30 mouse cellular contexts compared by ENCODE assay signal in the genomic region with DNA sequence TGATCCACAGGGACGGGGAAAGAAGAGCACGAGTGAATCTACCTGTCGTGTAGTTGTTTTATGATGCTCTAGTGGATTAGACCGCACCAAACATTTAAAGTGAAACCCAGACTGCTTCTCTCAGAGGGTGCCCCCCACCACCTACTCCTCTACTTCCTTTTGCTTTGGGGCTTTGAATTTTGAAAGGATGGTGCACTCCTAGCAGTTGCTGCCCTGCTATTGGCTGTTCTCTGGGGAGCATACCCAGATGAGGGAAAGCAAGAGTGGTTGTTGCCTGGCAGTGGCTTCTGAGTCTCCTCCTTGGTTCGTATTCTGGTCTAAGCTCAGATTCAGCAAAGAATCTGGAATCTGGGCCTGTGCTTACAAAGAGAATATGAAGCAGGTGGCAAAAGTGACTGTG.
A peak's percentile ranks its signal among the peaks of the same experiment; 100 is the strongest.
DNase-seq lines count a peak whose midpoint lies in the region; ATAC-seq lines count a peak whose summit lies in the region.
"Had no signal": no experiment of that assay in that cellular context is flagged by ENCODE, and none has a peak within 500 bp of the region (broad histone marks: within the 10 kb centered on the region; RNA-seq: fewer than 3 reads in every experiment).

No protein-coding gene starts in this region.

- no peaks in the 10 kb centered on the region for H3K27me3 ChIP-seq in heart, embryonic 11.5 days (ENCODE audit: control insufficient read depth, insufficient read depth, low read length)
- no peaks in the 10 kb centered on the region for H3K27me3 ChIP-seq in heart, embryonic 12.5 days (replicated peaks)
- no peaks in the 10 kb centered on the region for H3K27me3 ChIP-seq in forebrain, embryonic 11.5 days (ENCODE audit: control insufficient read depth, insufficient read depth, low read length)
- H3K27me3 ChIP-seq in kidney, embryonic 14.5 days (ENCODE audit: control insufficient read depth, insufficient read depth, low read length): no peaks in the 10 kb centered on the region
- H3K27me3 ChIP-seq: embryonic facial prominence, embryonic 12.5 days; forebrain, embryonic 12.5 days; limb, embryonic 15.5 days; lung, embryonic 15.5 days; neural tube, embryonic 15.5 days; stomach, embryonic 15.5 days had no signal

- H3K4me1 ChIP-seq in heart, embryonic 11.5 days (ENCODE audit: control insufficient read depth, insufficient read depth, low read length): no peaks in the 10 kb centered on the region
- no peaks in the 10 kb centered on the region for H3K4me1 ChIP-seq in heart, embryonic 12.5 days (replicated peaks)
- H3K4me1 ChIP-seq in forebrain, embryonic 11.5 days (replicated peaks; ENCODE audit: control insufficient read depth, insufficient read depth, low read length): no peaks in the 10 kb centered on the region
- H3K4me1 ChIP-seq in kidney, embryonic 14.5 days (ENCODE audit: control insufficient read depth, insufficient read depth, low read length): no peaks in the 10 kb centered on the region
- H3K4me1 ChIP-seq: embryonic facial prominence, embryonic 12.5 days; forebrain, embryonic 12.5 days; hindbrain, embryonic 10.5 days; limb, embryonic 15.5 days; lung, embryonic 15.5 days; midbrain, embryonic 10.5 days; neural tube, embryonic 15.5 days; stomach, embryonic 15.5 days had no signal

- H3K27ac ChIP-seq in heart, embryonic 11.5 days (ENCODE audit: low read depth, low read length): no peak overlapping the region
- H3K27ac ChIP-seq in heart, embryonic 12.5 days (ENCODE audit: poor library complexity, severe bottlenecking): no peak overlapping the region
- no peak overlapping the region for H3K27ac ChIP-seq in forebrain, embryonic 11.5 days (ENCODE audit: low read depth, low read length)
- no peak overlapping the region for H3K27ac ChIP-seq in kidney, embryonic 14.5 days (ENCODE audit: low read depth, low read length)
- H3K27ac ChIP-seq: embryonic facial prominence, embryonic 12.5 days; forebrain, embryonic 12.5 days; hindbrain, embryonic 10.5 days; limb, embryonic 15.5 days; liver, embryonic 14.5 days; lung, embryonic 15.5 days; macrophage; midbrain, embryonic 10.5 days; neural tube, embryonic 15.5 days; stomach, embryonic 15.5 days had no signal

- WGBS in heart, embryonic 11.5 days (ENCODE audit: insufficient replicate concordance): 74% methylated on average over 5 of the region's 5 CpGs
- WGBS in heart, embryonic 12.5 days: 66% methylated on average over 5 of the region's 5 CpGs
- WGBS in forebrain, embryonic 11.5 days: 83% methylated on average over 5 of the region's 5 CpGs
- WGBS in kidney, embryonic 14.5 days: 65% methylated on average over 5 of the region's 5 CpGs

- peak; percentile 43 to 64 for DNase-seq in thymus, postnatal 10 days (ENCODE audit: low spot score in 2 of 2)
- DNase-seq in forebrain, embryonic 11.5 days (ENCODE audit: low spot score): no peak
- DNase-seq in left cerebral cortex, adult 8-10 months (ENCODE audit: low spot score in 2 of 2): no peak
- no peak for DNase-seq in lung, postnatal 10 days
- DNase-seq: adrenal gland, postnatal 10 days; cerebellum, adult 8-10 months; cerebellum, postnatal 36 days; gastrocnemius, postnatal 36 days; kidney, adult 11 months; kidney, postnatal 4 days; left cerebral cortex, postnatal 4 days; right cerebral cortex, adult 18-20 months; right cerebral cortex, postnatal 4 days had no signal

- H3K36me3 ChIP-seq in heart, embryonic 11.5 days (ENCODE audit: control insufficient read depth, insufficient read depth, low read length): no peaks in the 10 kb centered on the region
- no peaks in the 10 kb centered on the region for H3K36me3 ChIP-seq in heart, embryonic 12.5 days
- H3K36me3 ChIP-seq in forebrain, embryonic 11.5 days (ENCODE audit: control insufficient read depth, insufficient read depth, low read length): no peaks in the 10 kb centered on the region
- H3K36me3 ChIP-seq in kidney, embryonic 14.5 days (ENCODE audit: control insufficient read depth, insufficient read depth, low read length): no peaks in the 10 kb centered on the region
- H3K36me3 ChIP-seq: embryonic facial prominence, embryonic 12.5 days; forebrain, embryonic 12.5 days; hindbrain, embryonic 10.5 days; limb, embryonic 15.5 days; lung, embryonic 15.5 days; midbrain, embryonic 10.5 days; neural tube, embryonic 15.5 days; stomach, embryonic 15.5 days had no signal

- 0 out of 2 replicates have a peak, but pooled peaks have one; percentile 4 for ATAC-seq in heart, embryonic 11.5 days (replicated peaks; ENCODE audit: insufficient number of reproducible peaks, low FRiP score, low TSS enrichment)
- ATAC-seq in heart, embryonic 12.5 days (ENCODE audit: insufficient number of reproducible peaks, low FRiP score): no peak
- ATAC-seq in inflammation-experienced regulatory T-cells, adult 6 months: peak; percentile 98
- no peak for ATAC-seq in forebrain, embryonic 11.5 days (replicated peaks; ENCODE audit: low FRiP score)
- no peak for ATAC-seq in kidney, embryonic 14.5 days (ENCODE audit: low FRiP score, low TSS enrichment)
- ATAC-seq: hindbrain, embryonic 16.5 days; midbrain, embryonic 16.5 days had no signal

- no peak overlapping the region for H3K4me3 ChIP-seq in heart, embryonic 11.5 days (ENCODE audit: low read depth, low read length)
- H3K4me3 ChIP-seq in heart, embryonic 12.5 days: no peak overlapping the region
- H3K4me3 ChIP-seq in forebrain, embryonic 11.5 days (ENCODE audit: low read depth, low read length): no peak overlapping the region
- no peak overlapping the region for H3K4me3 ChIP-seq in kidney, embryonic 14.5 days (ENCODE audit: low read length)
- H3K4me3 ChIP-seq: embryonic facial prominence, embryonic 12.5 days; forebrain, embryonic 12.5 days; hindbrain, embryonic 10.5 days; limb, embryonic 15.5 days; lung, embryonic 15.5 days; midbrain, embryonic 10.5 days; myocyte; neural tube, embryonic 15.5 days; stomach, embryonic 15.5 days had no signal

- H3K4me2 ChIP-seq in heart, embryonic 11.5 days: no peak overlapping the region
- no peak overlapping the region for H3K4me2 ChIP-seq in heart, embryonic 12.5 days
- no peak overlapping the region for H3K4me2 ChIP-seq in forebrain, embryonic 11.5 days (ENCODE audit: low read depth, low read length, severe bottlenecking)
- no peak overlapping the region for H3K4me2 ChIP-seq in kidney, embryonic 14.5 days (replicated peaks; ENCODE audit: low read depth, low read length)
- H3K4me2 ChIP-seq: embryonic facial prominence, embryonic 12.5 days; forebrain, embryonic 12.5 days; limb, embryonic 15.5 days; lung, embryonic 15.5 days; neural tube, embryonic 15.5 days; stomach, embryonic 15.5 days had no signal

- H3K9ac ChIP-seq in heart, embryonic 11.5 days (ENCODE audit: low read depth, low read length): no peak overlapping the region
- no peak overlapping the region for H3K9ac ChIP-seq in heart, embryonic 12.5 days
- H3K9ac ChIP-seq in forebrain, embryonic 11.5 days (ENCODE audit: low read length): no peak overlapping the region
- no peak overlapping the region for H3K9ac ChIP-seq in kidney, embryonic 14.5 days (ENCODE audit: low read depth, low read length)
- H3K9ac ChIP-seq: embryonic facial prominence, embryonic 12.5 days; forebrain, embryonic 12.5 days; limb, embryonic 15.5 days; liver, embryonic 14.5 days; lung, embryonic 15.5 days; neural tube, embryonic 15.5 days; stomach, embryonic 15.5 days had no signal

- no peaks in the 10 kb centered on the region for H3K9me3 ChIP-seq in heart, embryonic 11.5 days (replicated peaks; ENCODE audit: control insufficient read depth, low read length)
- H3K9me3 ChIP-seq in heart, embryonic 12.5 days (replicated peaks): peaks cover 10% of the 10 kb centered on the region
- no peaks in the 10 kb centered on the region for H3K9me3 ChIP-seq in forebrain, embryonic 11.5 days (ENCODE audit: control insufficient read depth, low read length)
- H3K9me3 ChIP-seq in kidney, embryonic 14.5 days (ENCODE audit: control insufficient read depth, low read length): no peaks in the 10 kb centered on the region
- H3K9me3 ChIP-seq: forebrain, embryonic 12.5 days; hindbrain, embryonic 10.5 days; limb, embryonic 15.5 days; lung, embryonic 15.5 days; neural tube, embryonic 15.5 days; stomach, embryonic 15.5 days had no signal

Comparison
In these comparisons a context has a peak if more than half of its experiments do, and no peak if none do; other contexts are left out.
1. ATAC-seq: peak in heart, embryonic 11.5 days (single experiment) and inflammation-experienced regulatory T-cells, adult 6 months (single experiment); none in heart, embryonic 12.5 days (single experiment), forebrain, embryonic 11.5 days (single experiment) and kidney, embryonic 14.5 days (single experiment).
2. DNase-seq: peak in thymus, postnatal 10 days (2 of 2); none in forebrain, embryonic 11.5 days (single experiment), left cerebral cortex, adult 8-10 months (0 of 2) and lung, postnatal 10 days (single experiment).